Mouse (Mus musculus): ENCODE data around the gene Xylt1. TPM values are rescaled to one million over a fixed set of nuclear protein-coding genes. Genes with fewer than 3 reads are reported as not detected.

The Xylt1 gene
- polyA plus RNA-seq, 1 experiment from 2014 or later, result 1.1 TPM

GRCm38 (mm10) chr7:117389048-117389447 is 8.3 kb downstream of the Xylt1 start:
- H3K9me3 ChIP-seq (replicated peaks; ENCODE audit: control insufficient read depth, low read length), result no peaks in the 10 kb centered on the region
- H3K4me2 ChIP-seq (ENCODE audit: low read depth, low read length), result no peak overlapping the region
- no peak overlapping the region for H3K27ac ChIP-seq (ENCODE audit: low read length)
- ATAC-seq (replicated peaks; ENCODE audit: extremely low read depth, insufficient read depth, low FRiP score), result no peak
- no peaks in the 10 kb centered on the region for H3K36me3 ChIP-seq (ENCODE audit: control insufficient read depth, insufficient read depth)
- H3K9ac ChIP-seq (ENCODE audit: low read length), result no peak overlapping the region
- H3K4me1 ChIP-seq (ENCODE audit: control insufficient read depth, insufficient read depth, low read length), result no peaks in the 10 kb centered on the region
- no peaks in the 10 kb centered on the region for H3K27me3 ChIP-seq (ENCODE audit: control insufficient read depth, insufficient read depth, low read length)
- no peak overlapping the region for H3K4me3 ChIP-seq (ENCODE audit: low read length)
- 72% methylated on average over 3 of the region's 3 CpGs for WGBS

- no peaks in the 10 kb centered on the region for H3K9me3 ChIP-seq (replicated peaks; ENCODE audit: control insufficient read depth, low read length)
- H3K4me2 ChIP-seq (ENCODE audit: low read depth, low read length), result no peak overlapping the region
- WGBS, result 81% methylated on average over 13 of the region's 13 CpGs
- H3K4me1 ChIP-seq (ENCODE audit: control insufficient read depth, insufficient read depth, low read length), result no peaks in the 10 kb centered on the region
- no peak overlapping the region for H3K9ac ChIP-seq (ENCODE audit: low read length)
- H3K27ac ChIP-seq (ENCODE audit: low read length), result no peak overlapping the region
- no peak for ATAC-seq (replicated peaks; ENCODE audit: extremely low read depth, insufficient read depth, low FRiP score)
- H3K36me3 ChIP-seq (ENCODE audit: control insufficient read depth, insufficient read depth), result no peaks in the 10 kb centered on the region
- no peaks in the 10 kb centered on the region for H3K27me3 ChIP-seq (ENCODE audit: control insufficient read depth, insufficient read depth, low read length)
- no peak overlapping the region for H3K4me3 ChIP-seq (ENCODE audit: low read length)
These were observed 12.2 kb downstream of the Xylt1 start for GRCm38 (mm10) chr7:117392863-117393569.

GRCm38 (mm10) chr7:117393976-117394375 is 13.2 kb downstream of the Xylt1 start:
- Histone ChIP-seq H3K27me3 (ENCODE audit: control insufficient read depth, insufficient read depth, low read length) (no peaks in the 10 kb centered on the region), H3K36me3 (ENCODE audit: control insufficient read depth, insufficient read depth) (no peaks in the 10 kb centered on the region), H3K4me2 (ENCODE audit: low read depth, low read length) (no peak overlapping the region; the same call in 1 of the 2 replicates), H3K4me3 (ENCODE audit: low read length) (no peak overlapping the region), H3K27ac (ENCODE audit: low read length) (no peak overlapping the region), H3K9me3 (replicated peaks; ENCODE audit: control insufficient read depth, low read length) (no peaks in the 10 kb centered on the region), H3K4me1 (ENCODE audit: control insufficient read depth, insufficient read depth, low read length) (no peaks in the 10 kb centered on the region), H3K9ac (ENCODE audit: low read length) (no peak overlapping the region)
- peak; percentile 42; the same call in 1 of the 2 replicates for ATAC-seq (replicated peaks; ENCODE audit: extremely low read depth, insufficient read depth, low FRiP score)
- 37% methylated on average over 4 of the region's 4 CpGs for WGBS

GRCm38 (mm10) chr7:117394380-117394779 is 13.6 kb downstream of the Xylt1 start:
- no peaks in the 10 kb centered on the region for H3K27me3 ChIP-seq (ENCODE audit: control insufficient read depth, insufficient read depth, low read length)
- H3K36me3 ChIP-seq (ENCODE audit: control insufficient read depth, insufficient read depth), result no peaks in the 10 kb centered on the region
- no peaks in the 10 kb centered on the region for H3K9me3 ChIP-seq (replicated peaks; ENCODE audit: control insufficient read depth, low read length)
- no peak overlapping the region; the same call in 1 of the 2 replicates for H3K4me2 ChIP-seq (ENCODE audit: low read depth, low read length)
- no peak overlapping the region for H3K4me3 ChIP-seq (ENCODE audit: low read length)
- WGBS, result 67% methylated on average over 6 of the region's 6 CpGs
- H3K9ac ChIP-seq (ENCODE audit: low read length), result no peak overlapping the region
- no peak overlapping the region for H3K27ac ChIP-seq (ENCODE audit: low read length)
- ATAC-seq (replicated peaks; ENCODE audit: extremely low read depth, insufficient read depth, low FRiP score), result no peak
- H3K4me1 ChIP-seq (ENCODE audit: control insufficient read depth, insufficient read depth, low read length), result no peaks in the 10 kb centered on the region

GRCm38 (mm10) chr7:117395511-117395910 is 14.7 kb downstream of the Xylt1 start:
- Histone ChIP-seq H3K9ac (ENCODE audit: low read length) (no peak overlapping the region), H3K27me3 (ENCODE audit: control insufficient read depth, insufficient read depth, low read length) (no peaks in the 10 kb centered on the region), H3K9me3 (replicated peaks; ENCODE audit: control insufficient read depth, low read length) (no peaks in the 10 kb centered on the region), H3K4me1 (ENCODE audit: control insufficient read depth, insufficient read depth, low read length) (no peaks in the 10 kb centered on the region), H3K4me3 (ENCODE audit: low read length) (no peak overlapping the region), H3K36me3 (ENCODE audit: control insufficient read depth, insufficient read depth) (no peaks in the 10 kb centered on the region), H3K4me2 (ENCODE audit: low read depth, low read length) (no peak overlapping the region), H3K27ac (ENCODE audit: low read length) (no peak overlapping the region)
- 77% methylated on average over 6 of the region's 6 CpGs for WGBS
- ATAC-seq (replicated peaks; ENCODE audit: extremely low read depth, insufficient read depth, low FRiP score), result no peak

- Histone ChIP-seq H3K27me3 (ENCODE audit: control insufficient read depth, insufficient read depth, low read length) (no peaks in the 10 kb centered on the region), H3K4me1 (ENCODE audit: control insufficient read depth, insufficient read depth, low read length) (no peaks in the 10 kb centered on the region), H3K4me2 (ENCODE audit: low read depth, low read length) (no peak overlapping the region), H3K4me3 (ENCODE audit: low read length) (no peak overlapping the region), H3K9me3 (replicated peaks; ENCODE audit: control insufficient read depth, low read length) (no peaks in the 10 kb centered on the region), H3K9ac (ENCODE audit: low read length) (no peak overlapping the region), H3K36me3 (ENCODE audit: control insufficient read depth, insufficient read depth) (no peaks in the 10 kb centered on the region), H3K27ac (ENCODE audit: low read length) (no peak overlapping the region)
- 94% methylated on average over 6 of the region's 6 CpGs for WGBS
- ATAC-seq (replicated peaks; ENCODE audit: extremely low read depth, insufficient read depth, low FRiP score), result no peak
These were observed 17.1 kb downstream of the Xylt1 start for GRCm38 (mm10) chr7:117397877-117398276.

- Histone ChIP-seq H3K4me1 (ENCODE audit: control insufficient read depth, insufficient read depth, low read length) (no peaks in the 10 kb centered on the region), H3K4me3 (ENCODE audit: low read length) (no peak overlapping the region), H3K4me2 (ENCODE audit: low read depth, low read length) (no peak overlapping the region), H3K36me3 (ENCODE audit: control insufficient read depth, insufficient read depth) (no peaks in the 10 kb centered on the region), H3K9me3 (replicated peaks; ENCODE audit: control insufficient read depth, low read length) (no peaks in the 10 kb centered on the region), H3K27me3 (ENCODE audit: control insufficient read depth, insufficient read depth, low read length) (no peaks in the 10 kb centered on the region), H3K9ac (ENCODE audit: low read length) (no peak overlapping the region), H3K27ac (ENCODE audit: low read length) (no peak overlapping the region)
- no peak for ATAC-seq (replicated peaks; ENCODE audit: extremely low read depth, insufficient read depth, low FRiP score)
- WGBS, result 88% methylated on average over 5 of the region's 5 CpGs
These were observed 19.2 kb downstream of the Xylt1 start for GRCm38 (mm10) chr7:117399971-117400370.

GRCm38 (mm10) chr7:117401581-117401980 is 20.8 kb downstream of the Xylt1 start:
- Histone ChIP-seq H3K9me3 (replicated peaks; ENCODE audit: control insufficient read depth, low read length) (no peaks in the 10 kb centered on the region), H3K27ac (ENCODE audit: low read length) (no peak overlapping the region), H3K4me1 (ENCODE audit: control insufficient read depth, insufficient read depth, low read length) (peaks cover 5% of the 10 kb centered on the region), H3K4me2 (ENCODE audit: low read depth, low read length) (no peak overlapping the region), H3K36me3 (ENCODE audit: control insufficient read depth, insufficient read depth) (no peaks in the 10 kb centered on the region), H3K9ac (ENCODE audit: low read length) (no peak overlapping the region), H3K27me3 (ENCODE audit: control insufficient read depth, insufficient read depth, low read length) (no peaks in the 10 kb centered on the region), H3K4me3 (ENCODE audit: low read length) (no peak overlapping the region)
- no peak for ATAC-seq (replicated peaks; ENCODE audit: extremely low read depth, insufficient read depth, low FRiP score)
- 78% methylated on average over 4 of the region's 4 CpGs for WGBS

- Histone ChIP-seq H3K36me3 (ENCODE audit: control insufficient read depth, insufficient read depth) (no peaks in the 10 kb centered on the region), H3K9me3 (replicated peaks; ENCODE audit: control insufficient read depth, low read length) (no peaks in the 10 kb centered on the region), H3K4me2 (ENCODE audit: low read depth, low read length) (no peak overlapping the region), H3K9ac (ENCODE audit: low read length) (no peak overlapping the region), H3K27me3 (ENCODE audit: control insufficient read depth, insufficient read depth, low read length) (no peaks in the 10 kb centered on the region), H3K4me1 (ENCODE audit: control insufficient read depth, insufficient read depth, low read length) (peaks cover 8% of the 10 kb centered on the region), H3K27ac (ENCODE audit: low read length) (no peak overlapping the region), H3K4me3 (ENCODE audit: low read length) (no peak overlapping the region)
- peak; percentile 84 for ATAC-seq (replicated peaks; ENCODE audit: extremely low read depth, insufficient read depth, low FRiP score)
- 19% methylated on average over 3 of the region's 3 CpGs for WGBS
These were observed 25.6 kb downstream of the Xylt1 start for GRCm38 (mm10) chr7:117406336-117406735.

Measured in heart, embryonic 16.5 days (tissue).